Mouse (Mus musculus) WW6 (cell line): ENCODE data around the gene Cul4a.
"Not testable (repeated sequence)": the region's sequence is repeated elsewhere in the genome, so short reads cannot be mapped to it uniquely, and the experiment has no call there.

Experiments used
- DNase-seq: peaks from one replicate; pipeline ENCODE4 v3.0.0-alpha.2; 2013; ENCODE audit warnings: low read depth, low spot score

Cul4a gene

GRCm38 (mm10) chr8:13105087-13105881 lies at the start of gene Cul4a, which contains the start of gene Pcid2:
Cul4a (plus strand) TSS chr8:13105621.
Pcid2 (minus strand) TSS chr8:13105459.
- DNase-seq = peak; percentile 97

- DNase-seq = no peak
These were observed 48.1 kb upstream of the Cul4a start for GRCm38 (mm10) chr8:13057351-13057750.

- DNase-seq = no peak
These were observed 44.8 kb upstream of the Cul4a start, which contains the start of gene Proz for GRCm38 (mm10) chr8:13060441-13061150. Proz (plus strand) TSS chr8:13060914.

GRCm38 (mm10) chr8:13063112-13063511 lies 42.3 kb upstream of the Cul4a start:
- DNase-seq = no peak

GRCm38 (mm10) chr8:13073255-13073654 lies 32.2 kb upstream of the Cul4a start:
- DNase-seq = no peak

GRCm38 (mm10) chr8:13075044-13075443 lies 30.4 kb upstream of the Cul4a start:
- DNase-seq = no peak

GRCm38 (mm10) chr8:13075579-13075978 lies 29.8 kb upstream of the Cul4a start:
- not testable (repeated sequence) for DNase-seq

- DNase-seq = no peak
These were observed 27.9 kb upstream of the Cul4a start for GRCm38 (mm10) chr8:13077542-13077941.

GRCm38 (mm10) chr8:13104691-13105086 lies 732 bp upstream of the Cul4a start:
- peak; percentile 80 for DNase-seq

GRCm38 (mm10) chr8:13105908-13106551 lies 609 bp downstream of the Cul4a start:
- DNase-seq = no peak

GRCm38 (mm10) chr8:13107990-13108638 lies 2.7 kb downstream of the Cul4a start:
- no peak for DNase-seq

- no peak for DNase-seq
These were observed 3.5 kb downstream of the Cul4a start for GRCm38 (mm10) chr8:13108967-13109366.

GRCm38 (mm10) chr8:13109416-13109960 lies 4.1 kb downstream of the Cul4a start:
- no peak for DNase-seq

- no peak for DNase-seq
These were observed 6.5 kb downstream of the Cul4a start for GRCm38 (mm10) chr8:13111917-13112316.

- DNase-seq = no peak
These were observed 7.8 kb downstream of the Cul4a start for GRCm38 (mm10) chr8:13113232-13113631.

- DNase-seq = no peak
These were observed 11.7 kb downstream of the Cul4a start for GRCm38 (mm10) chr8:13117096-13117495.

GRCm38 (mm10) chr8:13118516-13118915 lies 13.1 kb downstream of the Cul4a start:
- no peak for DNase-seq

- DNase-seq = no peak
These were observed 15.7 kb downstream of the Cul4a start for GRCm38 (mm10) chr8:13120882-13121665.

GRCm38 (mm10) chr8:13122887-13123421 lies 17.5 kb downstream of the Cul4a start:
- no peak for DNase-seq

GRCm38 (mm10) chr8:13124897-13125296 lies 19.5 kb downstream of the Cul4a start:
- DNase-seq = no peak
